Mouse (Mus musculus): ENCODE results near the gene Grid1. TPM values are rescaled to one million over a fixed set of nuclear protein-coding genes. Genes with fewer than 3 reads are reported as not detected.
A peak's percentile ranks its signal among the peaks of the same experiment; 100 is the strongest.

Gene Grid1
- total and polyA plus RNA-seq, 2 experiments from 2014 or later, result 9.2 to 28.3 TPM

DNA sequence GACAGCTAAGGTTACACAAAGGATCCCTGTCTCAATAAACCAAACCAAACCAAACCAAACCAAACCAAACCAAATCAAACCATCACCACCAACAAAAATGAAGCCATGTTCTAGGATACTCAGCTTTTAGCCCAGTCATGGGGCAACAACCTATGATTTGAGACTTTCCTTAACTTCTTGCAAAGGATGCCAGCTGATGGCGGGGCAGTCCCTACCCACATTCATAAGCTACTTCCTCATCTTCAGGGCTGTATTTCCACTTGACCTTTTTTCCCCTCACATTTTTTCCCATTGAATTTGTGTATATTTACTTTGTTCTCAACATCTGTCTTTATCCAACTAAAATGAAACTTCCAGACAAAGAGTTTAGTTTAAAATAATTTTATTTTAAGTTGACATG is 135.8 kb downstream of the Grid1 start:
- H3K4me2 ChIP-seq (ENCODE audit: low read depth), result no peak overlapping the region
- 97% methylated on average over 1 of the region's 1 CpGs for WGBS
- ATAC-seq (no peak), DNase-seq (no peak)
- H3K9ac ChIP-seq, result no peak overlapping the region
- H3K36me3 ChIP-seq (ENCODE audit: insufficient read depth), result no peaks in the 10 kb centered on the region
- no peaks in the 10 kb centered on the region for H3K9me3 ChIP-seq (ENCODE audit: low read length)
- TF ChIP-seq CTCF (IDR thresholded peaks at IDR 0.05; ENCODE audit: low read depth), result no peak
- H3K4me1 ChIP-seq (ENCODE audit: insufficient read depth), result no peaks in the 10 kb centered on the region
- no peak overlapping the region for H3K27ac ChIP-seq (ENCODE audit: low read depth, low read length)
- H3K27me3 ChIP-seq (ENCODE audit: insufficient read depth, low read length), result no peaks in the 10 kb centered on the region
- no peak overlapping the region for H3K4me3 ChIP-seq (ENCODE audit: low read depth, low read length)

DNA sequence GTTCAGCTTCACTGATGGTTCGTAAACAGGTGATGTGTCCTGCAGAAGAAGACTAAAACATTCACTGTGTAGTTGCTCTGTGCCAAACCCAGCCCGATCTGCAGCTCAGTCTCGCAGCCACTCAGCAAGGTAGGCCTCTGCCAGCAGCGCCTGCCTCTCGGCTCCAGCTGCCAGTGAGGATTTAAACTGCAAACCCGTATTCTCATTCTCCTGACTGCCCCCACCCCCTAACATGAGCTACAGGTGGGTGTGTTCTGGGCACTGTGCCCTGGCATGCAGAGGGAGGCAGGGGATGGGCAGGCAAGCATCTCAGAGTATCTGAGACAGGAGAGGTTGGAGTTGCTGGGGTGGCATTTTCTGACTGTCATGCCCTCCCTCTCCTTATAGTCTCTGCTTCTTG is 140.3 kb downstream of the Grid1 start:
- 29% methylated on average over 6 of the region's 6 CpGs for WGBS
- Histone ChIP-seq H3K9ac (no peak overlapping the region), H3K4me3 (ENCODE audit: low read depth, low read length) (no peak overlapping the region), H3K4me2 (ENCODE audit: low read depth) (no peak overlapping the region), H3K9me3 (ENCODE audit: low read length) (no peaks in the 10 kb centered on the region), H3K4me1 (ENCODE audit: insufficient read depth) (no peaks in the 10 kb centered on the region), H3K36me3 (ENCODE audit: insufficient read depth) (no peaks in the 10 kb centered on the region), H3K27me3 (ENCODE audit: insufficient read depth, low read length) (no peaks in the 10 kb centered on the region), H3K27ac (ENCODE audit: low read depth, low read length) (no peak overlapping the region)
- no peak for TF ChIP-seq CTCF (IDR thresholded peaks at IDR 0.05; ENCODE audit: low read depth)
- ATAC-seq, result peak; percentile 56
- peak; percentile 49 for DNase-seq

DNA sequence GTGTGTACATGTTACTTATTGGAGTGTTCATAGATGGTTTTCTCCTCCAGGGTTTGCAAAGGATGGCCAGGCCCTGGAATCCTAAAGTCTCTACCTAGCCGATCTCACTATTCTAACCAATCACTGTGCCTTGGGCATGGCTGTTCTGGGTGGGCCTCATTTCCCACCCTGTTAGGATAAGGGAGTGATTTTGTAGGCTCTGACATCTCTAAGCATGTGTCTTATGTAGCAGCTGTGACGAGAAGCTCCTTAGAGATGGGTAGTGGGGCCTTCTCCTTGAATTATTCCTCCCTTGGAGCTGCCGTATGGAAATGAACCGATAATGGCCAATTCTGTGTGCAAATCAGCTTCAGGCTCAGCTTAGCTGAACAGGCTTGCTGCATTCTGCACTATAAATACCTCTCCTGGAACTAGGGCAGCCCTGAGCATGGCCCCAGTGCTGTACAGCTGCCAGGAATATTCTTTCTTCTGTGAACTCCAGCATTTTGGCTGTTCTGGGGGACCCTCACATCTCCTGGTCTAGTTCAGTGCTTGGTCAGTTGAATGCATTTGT is 143.8 kb downstream of the Grid1 start:
- DNase-seq, result no peak
- no peak for TF ChIP-seq CTCF (IDR thresholded peaks at IDR 0.05; ENCODE audit: low read depth)
- Histone ChIP-seq H3K27ac (ENCODE audit: low read depth, low read length) (no peak overlapping the region), H3K4me1 (ENCODE audit: insufficient read depth) (no peaks in the 10 kb centered on the region), H3K36me3 (ENCODE audit: insufficient read depth) (no peaks in the 10 kb centered on the region), H3K9me3 (ENCODE audit: low read length) (no peaks in the 10 kb centered on the region), H3K4me2 (ENCODE audit: low read depth) (no peak overlapping the region), H3K4me3 (ENCODE audit: low read depth, low read length) (no peak overlapping the region), H3K9ac (no peak overlapping the region), H3K27me3 (ENCODE audit: insufficient read depth, low read length) (no peaks in the 10 kb centered on the region)
- 50% methylated on average over 4 of the region's 4 CpGs for WGBS
- peak; percentile 53; the same call in 1 of the 2 replicates for ATAC-seq

GRCm38 (mm10) chr14:34969102-34969819 is 149.4 kb downstream of the Grid1 start:
- Histone ChIP-seq H3K4me1 (ENCODE audit: insufficient read depth) (no peaks in the 10 kb centered on the region), H3K9ac (no peak overlapping the region), H3K4me2 (ENCODE audit: low read depth) (no peak overlapping the region), H3K27me3 (ENCODE audit: insufficient read depth, low read length) (no peaks in the 10 kb centered on the region), H3K27ac (ENCODE audit: low read depth, low read length) (no peak overlapping the region), H3K36me3 (ENCODE audit: insufficient read depth) (no peaks in the 10 kb centered on the region), H3K9me3 (ENCODE audit: low read length) (no peaks in the 10 kb centered on the region), H3K4me3 (ENCODE audit: low read depth, low read length) (no peak overlapping the region)
- peak; percentile 76 for DNase-seq
- ATAC-seq, result peak; percentile 88
- 16% methylated on average over 6 of the region's 6 CpGs for WGBS
- no peak for TF ChIP-seq CTCF (IDR thresholded peaks at IDR 0.05; ENCODE audit: low read depth)

- Histone ChIP-seq H3K9me3 (ENCODE audit: low read length) (no peaks in the 10 kb centered on the region), H3K27me3 (ENCODE audit: insufficient read depth, low read length) (no peaks in the 10 kb centered on the region), H3K4me1 (ENCODE audit: insufficient read depth) (no peaks in the 10 kb centered on the region), H3K36me3 (ENCODE audit: insufficient read depth) (no peaks in the 10 kb centered on the region), H3K4me3 (ENCODE audit: low read depth, low read length) (no peak overlapping the region), H3K9ac (no peak overlapping the region), H3K27ac (ENCODE audit: low read depth, low read length) (no peak overlapping the region), H3K4me2 (ENCODE audit: low read depth) (no peak overlapping the region)
- WGBS, result 79% methylated on average over 3 of the region's 3 CpGs
- TF ChIP-seq CTCF (IDR thresholded peaks at IDR 0.05; ENCODE audit: low read depth), result no peak
- DNase-seq (no peak), ATAC-seq (no peak)
Observed at GRCm38 (mm10) chr14:34972930-34973329, 153.0 kb downstream of the Grid1 start.

- DNase-seq, result no peak
- TF ChIP-seq CTCF (IDR thresholded peaks at IDR 0.05; ENCODE audit: low read depth), result no peak
- Histone ChIP-seq H3K9ac (no peak overlapping the region), H3K27me3 (ENCODE audit: insufficient read depth, low read length) (no peaks in the 10 kb centered on the region), H3K4me2 (ENCODE audit: low read depth) (no peak overlapping the region), H3K9me3 (ENCODE audit: low read length) (no peaks in the 10 kb centered on the region), H3K4me1 (ENCODE audit: insufficient read depth) (no peaks in the 10 kb centered on the region), H3K27ac (ENCODE audit: low read depth, low read length) (no peak overlapping the region), H3K36me3 (ENCODE audit: insufficient read depth) (no peaks in the 10 kb centered on the region), H3K4me3 (ENCODE audit: low read depth, low read length) (no peak overlapping the region)
- WGBS, result 13% methylated on average over 2 of the region's 2 CpGs
- ATAC-seq, result 0 out of 2 replicates have a peak, but pooled peaks have one; percentile 14
Observed at GRCm38 (mm10) chr14:34980756-34981155, 160.8 kb downstream of the Grid1 start.

DNA sequence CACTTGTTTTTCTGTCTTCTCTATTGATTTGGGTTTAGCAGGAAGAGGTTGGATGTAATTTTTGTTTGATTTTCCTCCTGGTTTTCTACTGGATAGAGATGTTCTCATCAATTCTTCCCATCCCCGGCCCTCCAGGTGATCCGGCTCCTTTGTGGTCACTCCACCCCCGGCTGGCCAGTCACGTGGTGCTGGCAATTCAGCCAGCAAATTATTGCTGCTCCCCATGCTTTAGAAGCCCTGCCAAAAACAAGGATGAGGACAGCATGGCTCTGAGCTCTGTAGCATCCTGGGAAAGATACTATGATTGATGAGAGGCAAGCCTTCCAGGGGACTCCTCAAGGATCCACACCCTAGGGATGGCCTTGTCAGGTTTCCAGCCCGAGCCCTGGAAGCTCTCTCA is 169.2 kb downstream of the Grid1 start:
- 65% methylated on average over 5 of the region's 5 CpGs for WGBS

More for the DNA sequence above, 169.2 kb downstream of the Grid1 start:
- H3K36me3 ChIP-seq (ENCODE audit: insufficient read depth), result no peaks in the 10 kb centered on the region
- ATAC-seq, result no peak
- H3K4me3 ChIP-seq (ENCODE audit: low read depth, low read length), result no peak overlapping the region
- no peaks in the 10 kb centered on the region for H3K27me3 ChIP-seq (ENCODE audit: insufficient read depth, low read length)
- H3K9ac ChIP-seq, result no peak overlapping the region
- DNase-seq, result no peak
- no peak overlapping the region for H3K27ac ChIP-seq (ENCODE audit: low read depth, low read length)
- no peaks in the 10 kb centered on the region for H3K4me1 ChIP-seq (ENCODE audit: insufficient read depth)
- no peak overlapping the region for H3K4me2 ChIP-seq (ENCODE audit: low read depth)
- no peaks in the 10 kb centered on the region for H3K9me3 ChIP-seq (ENCODE audit: low read length)
- TF ChIP-seq CTCF (IDR thresholded peaks at IDR 0.05; ENCODE audit: low read depth), result no peak
